Mouse (Mus musculus) T-helper 17 cell (primary cell): ENCODE measurements around the gene Vmn1r31.

ENCODE experiments used
- in situ Hi-C, 2 experiments: fragments of 300-600 bp; cut with MboI, MseI; formaldehyde crosslinking; loops; 1 replicate in 1 of 2; 2 replicates in 1 of 2; pipeline ENCODE4 v1.15.1; 2025; ENCODE audit warnings: high pct_unique_total_duplicates in 2 of 2

Gene Vmn1r31

GRCm38 (mm10) chr6:58475230-58475629 is at the start of gene Vmn1r31:
Gene Vmn1r31 (minus strand): TSS chr6:58475330.
- in situ Hi-C loops: no loop called here

GRCm38 (mm10) chr6:58443285-58443684 is 31.8 kb downstream of the Vmn1r31 start, which contains the start of gene Vmn1r30:
Gene Vmn1r30 (minus strand): TSS chr6:58443385.
- in situ Hi-C loops: no loop called here
